Comparison of ENCODE assay signal across 7 mouse cellular contexts in the genomic region with DNA sequence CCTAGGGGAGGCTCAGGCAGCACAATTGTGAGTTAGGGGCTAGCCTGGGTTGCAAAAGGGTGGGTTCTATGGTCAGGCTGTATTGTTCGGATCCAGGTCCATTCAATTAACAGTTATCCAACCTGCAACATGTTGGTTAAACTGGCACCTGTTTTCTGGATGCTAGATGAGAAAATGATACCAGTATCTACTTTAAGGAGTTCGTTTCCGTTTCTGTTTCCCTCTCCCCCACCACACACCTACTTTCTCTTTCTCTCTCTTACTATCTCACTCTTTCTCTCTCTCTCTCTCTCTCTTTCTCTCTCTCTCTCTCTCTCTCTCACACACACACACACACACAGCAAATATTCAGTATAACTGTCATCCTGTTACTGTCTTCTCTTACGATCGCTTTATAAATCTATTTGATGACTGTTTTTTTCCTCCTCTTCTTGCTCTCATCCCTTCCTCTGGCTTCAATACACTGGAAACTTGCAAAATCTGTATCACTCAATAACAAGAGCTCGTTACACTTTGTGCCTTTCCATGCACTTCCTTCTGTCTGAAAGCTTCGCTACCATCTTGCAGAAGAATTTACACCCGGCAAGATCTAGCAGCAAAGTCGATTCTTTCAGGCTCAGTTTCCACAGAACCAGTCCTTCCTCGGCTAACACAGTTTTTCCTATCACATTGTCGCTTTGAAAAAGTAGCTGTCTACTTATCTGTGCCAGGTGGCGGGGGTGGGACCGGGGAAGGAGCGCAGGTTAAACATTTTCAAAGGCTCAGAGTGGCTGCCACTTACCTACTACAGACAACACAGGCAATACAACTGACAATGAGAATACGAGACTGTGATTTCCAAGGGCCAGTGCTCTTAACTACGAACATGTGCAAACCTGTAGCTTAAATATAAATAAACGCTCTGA. TPM values are rescaled to one million over a fixed set of nuclear protein-coding genes. Genes with fewer than 3 reads are reported as not detected.
DNase-seq lines count a peak whose midpoint lies in the region; ATAC-seq and TF ChIP-seq lines count a peak whose summit lies in the region.

No protein-coding gene starts in this region.

- H3K27ac ChIP-seq in cortical plate, adult 2 months (ENCODE audit: insufficient read depth, low read length): no peak overlapping the region
- peak overlapping the region; percentile 66; the same call in 1 of the 2 replicates for H3K27ac ChIP-seq in hindbrain, embryonic 12.5 days
- peak overlapping the region; percentile 90; the same call in 1 of the 2 replicates for H3K27ac ChIP-seq in limb, embryonic 15.5 days
- H3K27ac ChIP-seq in neural tube, embryonic 11.5 days (ENCODE audit: low read depth, low read length): no peak overlapping the region

- no peaks in the 10 kb centered on the region for H3K4me1 ChIP-seq in cortical plate, adult 2 months (ENCODE audit: control insufficient read depth, insufficient read depth, low read length)
- peaks cover 15% of the 10 kb centered on the region for H3K4me1 ChIP-seq in hindbrain, embryonic 12.5 days
- H3K4me1 ChIP-seq in limb, embryonic 15.5 days: peaks cover 13% of the 10 kb centered on the region; the same call in 1 of the 2 replicates
- H3K4me1 ChIP-seq in neural tube, embryonic 11.5 days (ENCODE audit: control insufficient read depth, insufficient read depth, low read length): peaks cover 7% of the 10 kb centered on the region; the same call in 1 of the 2 replicates

- ATAC-seq in hindbrain, embryonic 12.5 days (ENCODE audit: low FRiP score): no peak
- no peak for ATAC-seq in limb, embryonic 15.5 days (ENCODE audit: insufficient number of reproducible peaks, low FRiP score, low TSS enrichment, low read depth)
- no peak for ATAC-seq in neural tube, embryonic 11.5 days (ENCODE audit: insufficient read depth, low FRiP score, low TSS enrichment)
- ATAC-seq in inflammation-experienced regulatory T-cells, adult 6 months: no peak

- peak overlapping the region; percentile 96 for H3K4me2 ChIP-seq in hindbrain, embryonic 12.5 days (replicated peaks)
- H3K4me2 ChIP-seq in limb, embryonic 15.5 days: peak overlapping the region; percentile 55
- H3K4me2 ChIP-seq in neural tube, embryonic 11.5 days (ENCODE audit: low read depth): peak overlapping the region; percentile 69

- H3K4me3 ChIP-seq in cortical plate, adult 2 months (ENCODE audit: insufficient read depth, low read length): peak overlapping the region; percentile 79
- H3K4me3 ChIP-seq in hindbrain, embryonic 12.5 days: peak overlapping the region; percentile 74
- peak overlapping the region; percentile 79 for H3K4me3 ChIP-seq in limb, embryonic 15.5 days
- H3K4me3 ChIP-seq in neural tube, embryonic 11.5 days (ENCODE audit: low read depth, low read length): peak overlapping the region; percentile 80

- peak; percentile 23 for DNase-seq in 3134 (ENCODE audit: extremely low read depth, insufficient read length, low spot score)
- peak; percentile 67 for DNase-seq in CD4-positive helper T cell, adult 2 months (ENCODE audit: low read depth, low spot score)
- peak; percentile 11 for DNase-seq in neural tube, embryonic 11.5 days (ENCODE audit: low spot score)

- no peaks in the 10 kb centered on the region for H3K9me3 ChIP-seq in hindbrain, embryonic 12.5 days (replicated peaks)
- no peaks in the 10 kb centered on the region for H3K9me3 ChIP-seq in limb, embryonic 15.5 days
- H3K9me3 ChIP-seq in neural tube, embryonic 11.5 days (ENCODE audit: control insufficient read depth, low read length): no peaks in the 10 kb centered on the region

- H3K36me3 ChIP-seq in hindbrain, embryonic 12.5 days: peaks cover 4% of the 10 kb centered on the region
- peaks cover 14% of the 10 kb centered on the region; the same call in 1 of the 2 replicates for H3K36me3 ChIP-seq in limb, embryonic 15.5 days
- H3K36me3 ChIP-seq in neural tube, embryonic 11.5 days (ENCODE audit: control insufficient read depth, insufficient read depth, low read length): no peaks in the 10 kb centered on the region

- TF ChIP-seq CTCF in cortical plate, adult 2 months (IDR thresholded peaks at IDR 0.05; ENCODE audit: extremely low read depth, insufficient read depth, low read length): no peak

- H3K9ac ChIP-seq in hindbrain, embryonic 12.5 days: peak overlapping the region; percentile 53
- peak overlapping the region; percentile 60 for H3K9ac ChIP-seq in limb, embryonic 15.5 days
- H3K9ac ChIP-seq in neural tube, embryonic 11.5 days (ENCODE audit: low read length): peak overlapping the region; percentile 56

- WGBS in hindbrain, embryonic 12.5 days: 23% methylated on average over 17 of the region's 17 CpGs
- 15% methylated on average over 17 of the region's 17 CpGs for WGBS in limb, embryonic 15.5 days
- 24% methylated on average over 17 of the region's 17 CpGs for WGBS in neural tube, embryonic 11.5 days

- no peaks in the 10 kb centered on the region for H3K27me3 ChIP-seq in hindbrain, embryonic 12.5 days
- no peaks in the 10 kb centered on the region for H3K27me3 ChIP-seq in limb, embryonic 15.5 days
- H3K27me3 ChIP-seq in neural tube, embryonic 11.5 days (ENCODE audit: control insufficient read depth, insufficient read depth, low read length): no peaks in the 10 kb centered on the region

- TF ChIP-seq POLR2A in cortical plate, adult 2 months (IDR thresholded peaks at IDR 0.05; ENCODE audit: extremely low read depth, insufficient read depth, low read length): no peak

RNA-seq across cellular contexts. Expression of a gene that starts 0.9 kb away (rescaled TPM):
- polyA plus RNA-seq in cortical plate, adult 2 months (2012; rRNA removed): 5.3 and 7.2 TPM in 2 replicates
- polyA plus RNA-seq in hindbrain, embryonic 12.5 days (2016; fragmentation: Nextera tagmentation; extraction: Ambion mirVana): 13.8 and 15.7 TPM in 2 replicates
- polyA plus RNA-seq in limb, embryonic 15.5 days (2015; fragmentation: Nextera tagmentation; extraction: Ambion mirVana): 11.3 and 11.6 TPM in 2 replicates
- polyA plus RNA-seq in neural tube, embryonic 11.5 days (2014; fragmentation: Nextera tagmentation; extraction: Ambion mirVana): 14.0 and 18.6 TPM in 2 replicates
- 10 to 100 TPM; 23.2 to 33.6 (median 28.9) TPM for polyA plus RNA-seq in inflammation-experienced regulatory T-cells, adult 6 months (2017; shearing (Covaris generic))

RNA-seq across cellular contexts. Expression of a gene that starts 1.2 kb away (rescaled TPM):
- 10.3 and 10.9 TPM in 2 replicates for polyA plus RNA-seq in cortical plate, adult 2 months (2012; rRNA removed)
- polyA plus RNA-seq in hindbrain, embryonic 12.5 days (2016; fragmentation: Nextera tagmentation; extraction: Ambion mirVana): 16.2 and 20.5 TPM in 2 replicates
- polyA plus RNA-seq in limb, embryonic 15.5 days (2015; fragmentation: Nextera tagmentation; extraction: Ambion mirVana): 16.4 and 16.7 TPM in 2 replicates
- 22.6 and 22.8 TPM in 2 replicates for polyA plus RNA-seq in neural tube, embryonic 11.5 days (2014; fragmentation: Nextera tagmentation; extraction: Ambion mirVana)
- 10 to 100 TPM; 12.5 to 18.0 (median 13.2) TPM for polyA plus RNA-seq in inflammation-experienced regulatory T-cells, adult 6 months (2017; shearing (Covaris generic))

Comparison
In these comparisons a context has a peak if more than half of its experiments do, and no peak if none do; other contexts are left out.
1. DNase-seq: peak in every context shown above with its lines; median percentile 67 in CD4-positive helper T cell, adult 2 months; 23 in 3134; 11 in neural tube, embryonic 11.5 days.
2. H3K27ac ChIP-seq: peak in hindbrain, embryonic 12.5 days (single experiment) and limb, embryonic 15.5 days (single experiment); none in cortical plate, adult 2 months (single experiment) and neural tube, embryonic 11.5 days (single experiment).
3. Peak in every context shown above with its lines, with median percentiles within 50 percentile points of each other: H3K4me3 ChIP-seq, H3K4me2 ChIP-seq and H3K9ac ChIP-seq.